Mouse (Mus musculus) CD4-positive, CD25-positive, alpha-beta regulatory T cell, adult 9 weeks (primary cell): ENCODE measurements around the gene Gpr108. TPM values are rescaled to one million over a fixed set of nuclear protein-coding genes. Genes with fewer than 3 reads are reported as not detected.

ENCODE experiments used
- polyA plus RNA-seq: library from polyadenylated mRNA; unstranded; fragments of 100-300 nt; shearing (Covaris generic); gene quantifications from one replicate; pipeline ENCODE4 v1.2.1, GENCODE M21; 2017

Gene Gpr108
- polyA plus RNA-seq, result 96.4 TPM

DNA sequence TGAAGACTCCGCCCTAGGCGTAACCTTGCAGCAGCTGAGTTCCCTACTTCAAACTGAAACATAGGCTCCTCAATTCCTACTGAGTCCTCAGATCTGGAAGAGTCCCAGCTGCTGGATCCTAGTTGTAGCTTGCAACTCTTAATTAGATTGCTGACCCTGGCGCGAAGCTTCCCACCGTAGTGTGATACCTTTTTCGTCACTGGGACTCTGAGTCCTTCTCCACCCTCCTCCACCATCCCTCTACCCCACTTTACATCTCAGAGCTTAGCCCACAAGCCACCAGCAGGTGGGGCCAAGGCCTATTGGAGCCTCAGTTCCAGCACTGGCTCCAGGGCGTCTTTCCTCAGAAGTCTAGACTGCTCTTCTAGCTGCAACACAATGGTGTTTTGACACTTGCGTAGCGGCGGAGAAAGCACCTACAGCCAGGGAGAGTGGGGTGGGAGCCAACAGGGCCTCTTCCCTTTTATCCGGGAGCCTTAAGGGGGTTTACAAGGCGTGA, at the start of gene Gpr108:
Gene Gpr108 (minus strand): TSS at position 246 of the 499 bp plus-strand sequence.

DNA sequence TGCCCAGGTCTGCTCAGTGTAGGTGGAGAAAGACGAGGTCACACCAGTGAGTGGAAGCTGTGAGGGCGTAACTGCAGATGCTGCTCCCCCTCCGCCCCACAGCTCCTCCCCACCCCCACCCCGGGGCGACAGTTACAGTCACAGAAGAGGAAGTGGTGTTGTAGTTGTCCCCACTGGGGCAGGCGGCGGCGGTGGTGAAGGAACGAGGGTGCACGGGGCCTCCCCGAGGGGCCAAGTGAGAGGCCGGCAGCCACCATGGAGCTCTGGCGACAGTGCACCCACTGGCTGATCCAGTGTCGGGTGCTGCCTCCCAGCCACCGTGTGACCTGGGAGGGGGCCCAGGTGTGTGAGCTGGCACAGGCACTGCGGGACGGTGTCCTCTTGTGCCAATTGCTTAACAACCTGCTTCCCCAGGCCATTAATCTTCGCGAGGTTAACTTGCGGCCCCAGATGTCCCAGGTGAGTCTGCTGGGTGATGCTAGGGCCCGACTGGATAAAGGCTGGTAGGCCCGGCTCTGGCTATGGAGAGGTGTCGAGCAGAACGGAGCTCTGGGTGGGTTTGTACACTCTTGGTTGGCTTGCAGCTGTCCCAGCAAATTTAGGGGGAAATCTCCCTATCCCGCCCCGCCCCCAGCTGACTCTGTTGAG, 30.8 kb upstream of the Gpr108 start, which contains the start of gene Vav1:
Gene Vav1 (plus strand): TSS at position 158 of the 648 bp plus-strand sequence.

DNA sequence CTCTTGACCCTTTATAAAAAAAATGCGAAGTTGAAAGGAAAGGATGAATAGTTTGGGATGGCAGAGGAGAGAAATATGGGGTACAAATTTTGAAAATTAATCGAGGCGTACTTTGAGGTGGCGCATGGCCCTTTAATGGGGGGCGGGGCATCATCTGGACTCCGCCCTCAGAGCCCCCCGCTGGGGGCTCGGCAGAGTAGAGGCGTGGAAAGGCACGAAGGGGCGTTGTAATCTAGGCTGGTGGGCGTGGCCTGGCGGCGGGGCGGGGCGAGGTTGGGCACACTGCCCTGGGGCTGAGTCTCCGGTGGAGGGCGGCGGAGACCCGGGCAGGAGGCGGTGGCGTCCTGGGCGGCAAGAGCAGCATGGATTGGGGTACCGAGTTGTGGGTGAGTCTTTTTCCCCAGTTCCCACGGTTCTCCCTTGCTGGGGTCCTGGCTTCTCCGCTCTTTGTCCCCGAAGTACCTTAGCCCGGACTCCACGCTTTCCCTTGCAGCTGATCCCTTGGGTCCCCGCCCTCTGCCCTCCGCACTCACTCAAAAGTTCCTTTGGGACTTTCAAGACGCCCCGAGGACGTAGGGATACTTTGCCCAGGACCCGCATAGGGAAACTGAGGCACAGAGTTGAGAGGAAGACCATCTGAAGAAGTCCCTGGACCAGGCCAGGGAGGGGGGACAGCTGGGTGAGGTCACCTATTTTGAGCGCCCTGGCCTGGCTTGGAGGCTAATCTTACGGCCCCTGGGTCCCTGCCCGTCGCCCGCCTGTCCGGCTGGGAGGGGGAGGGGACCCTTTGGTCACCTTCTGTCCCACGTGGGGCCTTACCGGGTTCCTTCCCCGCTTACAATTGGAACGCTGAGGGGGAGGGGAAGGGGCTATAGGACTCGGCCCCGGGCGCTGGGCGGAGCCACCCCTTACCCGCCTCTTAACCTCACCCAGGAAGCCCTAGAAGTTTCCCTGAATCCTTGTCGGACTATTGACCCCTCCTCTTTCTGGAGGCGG, 1.2 kb upstream of the Gpr108 start, which contains the start of gene Trip10:
Gene Trip10 (plus strand): TSS at position 270 of the 996 bp plus-strand sequence.

DNA sequence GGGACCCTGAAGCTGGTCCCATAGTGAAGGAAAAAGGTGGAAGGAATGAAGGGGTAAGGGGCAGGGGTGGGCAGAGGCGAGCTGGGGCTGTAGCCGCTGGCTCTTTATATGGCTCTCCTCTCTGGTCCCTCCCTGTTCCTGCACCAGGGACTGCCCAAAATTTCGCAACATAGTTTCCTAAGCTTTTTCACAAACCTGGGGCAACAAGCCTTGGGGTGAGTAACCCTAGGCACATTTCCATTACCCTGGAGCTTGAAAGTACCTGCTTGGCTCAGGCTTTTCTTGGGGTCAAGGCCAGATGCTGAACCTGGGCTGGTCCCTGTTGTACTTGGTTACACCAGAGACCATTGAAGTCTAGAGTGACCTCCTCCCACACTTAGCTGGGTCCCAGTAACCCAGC, 20.2 kb downstream of the Gpr108 start, which contains the start of gene C3:
Gene C3 (minus strand): TSS at position 123 of the 400 bp plus-strand sequence.

DNA sequence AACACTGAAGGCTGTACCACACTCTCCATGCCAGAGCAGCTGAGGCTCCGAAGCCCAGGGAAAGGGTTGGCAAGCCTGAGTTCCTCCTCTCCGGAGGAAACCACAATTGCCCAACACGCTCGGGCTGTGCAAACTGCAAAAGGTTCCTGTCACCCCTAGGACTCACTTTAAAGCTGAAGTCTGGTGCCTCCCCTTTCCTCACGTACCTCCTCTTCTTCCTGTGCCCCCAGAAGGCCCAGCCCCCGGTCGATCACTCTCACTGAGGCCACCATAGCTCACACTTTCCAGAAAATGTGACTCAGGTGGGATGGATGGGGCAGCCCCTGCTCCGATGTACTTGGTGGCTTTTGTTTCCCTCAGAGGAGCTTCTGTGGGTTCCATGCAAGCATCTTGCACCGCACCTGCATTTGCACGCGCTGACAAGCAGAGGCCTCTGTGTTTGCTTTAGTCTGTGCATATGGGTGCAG, 54.2 kb downstream of the Gpr108 start, which contains the start of gene Tnfsf14:
Gene Tnfsf14 (minus strand): TSS at position 137 of the 467 bp plus-strand sequence.

Other genes starting within 250 kb of the Gpr108 start
- gene Pspn, start 248.4 kb downstream of the Gpr108 start, polyA plus RNA-seq, result not detected
- 98.1 TPM for gene Gtf2f1, start 237.2 kb downstream of the Gpr108 start, polyA plus RNA-seq
- 0.84 TPM for gene Gm17949, start 237.0 kb downstream of the Gpr108 start, polyA plus RNA-seq
- gene Khsrp, start 216.9 kb downstream of the Gpr108 start, polyA plus RNA-seq, result 9.0 TPM
- gene Slc25a41, start 206.8 kb downstream of the Gpr108 start, polyA plus RNA-seq, result not detected
- 2.7 TPM for gene Crb3, start 189.3 kb downstream of the Gpr108 start, polyA plus RNA-seq
- 3.3 TPM for gene Slc25a23, start 188.6 kb downstream of the Gpr108 start, polyA plus RNA-seq
- 310 TPM for gene Dennd1c, start 169.9 kb downstream of the Gpr108 start, polyA plus RNA-seq
- gene Tubb4a, start 160.7 kb downstream of the Gpr108 start, polyA plus RNA-seq, result 3.3 TPM
- gene Tnfsf9, start 143.1 kb downstream of the Gpr108 start, polyA plus RNA-seq, result 10.4 TPM
- gene Cd70, start 98.7 kb downstream of the Gpr108 start, polyA plus RNA-seq, result 0.88 TPM
- 13.4 TPM for gene Tnfsf14, start 54.3 kb downstream of the Gpr108 start, polyA plus RNA-seq
- gene C3, start 20.3 kb downstream of the Gpr108 start, polyA plus RNA-seq, result 3.5 TPM
- 4.6 TPM for gene Trip10, start 1.0 kb upstream of the Gpr108 start, polyA plus RNA-seq
- 243 TPM for gene Vav1, start 30.7 kb upstream of the Gpr108 start, polyA plus RNA-seq
- gene Adgre1, start 110.2 kb upstream of the Gpr108 start, polyA plus RNA-seq, result 1.8 TPM